Mouse (Mus musculus): Measurements from ENCODE around the gene Hypk. TPM values are rescaled to one million over a fixed set of nuclear protein-coding genes. Genes with fewer than 3 reads are reported as not detected.
A peak's percentile ranks its signal among the peaks of the same experiment; 100 is the strongest.
"Not testable (repeated sequence)": the region's sequence is repeated elsewhere in the genome, so short reads cannot be mapped to it uniquely, and the experiment has no call there.

The Hypk gene
- polyA plus RNA-seq, 1 experiment from 2014 or later, result 75.9 TPM

DNA sequence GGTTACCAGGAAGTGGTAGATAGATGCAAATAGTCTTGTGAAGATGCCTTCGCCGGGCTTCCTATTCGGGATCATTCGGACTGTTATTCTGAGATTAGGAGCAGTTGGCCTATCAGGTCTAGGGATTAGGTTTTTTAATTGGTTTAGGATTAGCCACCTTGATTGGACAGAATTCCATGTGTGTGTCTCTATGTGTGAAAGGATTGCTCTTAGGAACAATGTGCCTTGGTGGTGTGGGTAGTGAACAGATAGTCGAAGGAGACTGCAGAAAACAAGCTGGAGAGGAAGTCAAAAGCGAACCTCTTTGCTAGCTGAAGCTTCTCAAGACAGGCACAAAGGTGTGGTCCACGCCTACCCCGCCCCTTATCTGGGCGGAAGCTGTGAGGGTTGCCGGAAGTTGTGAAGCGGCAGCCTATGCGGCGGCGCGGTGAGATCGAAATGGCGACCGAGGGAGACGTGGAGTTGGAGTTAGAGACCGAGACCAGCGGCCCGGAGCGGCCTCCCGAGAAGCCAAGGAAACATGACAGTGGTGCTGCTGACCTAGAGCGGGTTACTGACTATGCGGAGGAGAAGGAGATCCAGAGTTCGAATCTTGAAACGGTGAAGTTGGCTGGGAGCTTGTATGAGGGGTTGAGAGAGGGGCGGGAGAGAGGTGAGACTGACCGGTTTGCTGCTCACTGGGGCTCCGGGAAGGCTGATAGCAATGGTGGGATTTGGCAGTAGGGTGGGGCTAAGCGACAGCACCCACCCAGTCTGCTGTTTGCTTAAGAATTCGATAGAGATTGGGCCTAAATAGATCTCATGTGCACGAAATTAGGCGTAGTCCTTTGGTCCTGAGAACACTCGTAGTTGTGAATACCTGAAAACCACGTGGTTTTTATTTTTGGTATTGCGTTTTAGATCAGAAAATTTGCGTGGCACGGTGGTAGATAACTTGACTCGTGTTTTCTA lies 3.9 kb downstream of the Hypk start, which contains the start of gene Serinc4:
TSS of gene Serinc4 (minus strand) at position 90 of the 951 bp plus-strand sequence.
- Histone ChIP-seq H3K4me1 (replicated peaks; ENCODE audit: control insufficient read depth, insufficient read depth) (no peaks in the 10 kb centered on the region), H3K4me3 (ENCODE audit: low read depth, low read length) (peak within 1 kb of the TSS; percentile 62), H3K27me3 (ENCODE audit: control insufficient read depth, insufficient read depth, low read length) (no peaks in the 10 kb centered on the region), H3K4me2 (replicated peaks; ENCODE audit: low read depth) (peak within 1 kb of the TSS; percentile 65), H3K27ac (replicated peaks) (peak within 1 kb of the TSS; percentile 82), H3K9me3 (ENCODE audit: control insufficient read depth, low read length) (no peaks in the 10 kb centered on the region), H3K9ac (ENCODE audit: low read length) (peak within 1 kb of the TSS; percentile 64), H3K36me3 (ENCODE audit: control insufficient read depth, insufficient read depth, low read length) (no peaks in the 10 kb centered on the region; the same call in 1 of the 2 replicates)
- ATAC-seq (ENCODE audit: low FRiP score, low TSS enrichment) (peak; percentile 90), DNase-seq (ENCODE audit: low spot score) (peak; percentile 91)
- TF ChIP-seq EP300 (optimal IDR thresholded peaks at IDR 0.05) (no peak), CTCF (IDR thresholded peaks at IDR 0.05; ENCODE audit: low read depth) (no peak)
- WGBS, result 3% methylated on average over 41 of the region's 41 CpGs

DNA sequence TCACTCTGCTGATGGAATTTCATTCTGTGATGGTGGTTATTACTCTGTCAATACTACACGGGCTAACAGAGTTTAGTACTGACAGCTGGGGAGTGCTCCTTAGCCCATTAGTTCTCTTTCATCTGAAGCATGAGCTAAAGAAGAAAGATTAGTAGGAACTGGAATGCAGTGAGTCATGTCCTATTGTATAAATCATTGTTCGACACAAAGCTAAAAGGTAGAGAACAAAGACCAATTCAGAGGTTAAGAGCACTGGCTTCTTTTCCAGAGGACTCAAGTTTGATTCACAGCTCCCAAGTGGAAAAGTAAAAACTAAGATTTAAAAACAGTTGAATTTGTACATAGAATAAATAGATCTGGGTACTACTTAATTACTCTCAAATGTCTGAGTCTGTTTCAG lies 7.0 kb downstream of the Hypk start:
- H3K4me3 ChIP-seq (ENCODE audit: low read depth, low read length), result no peak overlapping the region
- no peak overlapping the region for H3K27ac ChIP-seq (replicated peaks)
- H3K9ac ChIP-seq (ENCODE audit: low read length), result no peak overlapping the region
- no peaks in the 10 kb centered on the region for H3K27me3 ChIP-seq (ENCODE audit: control insufficient read depth, insufficient read depth, low read length)
- no peaks in the 10 kb centered on the region for H3K4me1 ChIP-seq (replicated peaks; ENCODE audit: control insufficient read depth, insufficient read depth)
- WGBS, result 43% methylated on average over 2 of the region's 2 CpGs
- no peaks in the 10 kb centered on the region for H3K9me3 ChIP-seq (ENCODE audit: control insufficient read depth, low read length)
- ATAC-seq (ENCODE audit: low FRiP score, low TSS enrichment) (no peak), DNase-seq (ENCODE audit: low spot score) (no peak)
- no peak overlapping the region for H3K4me2 ChIP-seq (replicated peaks; ENCODE audit: low read depth)
- H3K36me3 ChIP-seq (ENCODE audit: control insufficient read depth, insufficient read depth, low read length), result no peaks in the 10 kb centered on the region; the same call in 1 of the 2 replicates
- no peak for TF ChIP-seq EP300 (optimal IDR thresholded peaks at IDR 0.05)
- no peak for TF ChIP-seq CTCF (IDR thresholded peaks at IDR 0.05; ENCODE audit: low read depth)

DNA sequence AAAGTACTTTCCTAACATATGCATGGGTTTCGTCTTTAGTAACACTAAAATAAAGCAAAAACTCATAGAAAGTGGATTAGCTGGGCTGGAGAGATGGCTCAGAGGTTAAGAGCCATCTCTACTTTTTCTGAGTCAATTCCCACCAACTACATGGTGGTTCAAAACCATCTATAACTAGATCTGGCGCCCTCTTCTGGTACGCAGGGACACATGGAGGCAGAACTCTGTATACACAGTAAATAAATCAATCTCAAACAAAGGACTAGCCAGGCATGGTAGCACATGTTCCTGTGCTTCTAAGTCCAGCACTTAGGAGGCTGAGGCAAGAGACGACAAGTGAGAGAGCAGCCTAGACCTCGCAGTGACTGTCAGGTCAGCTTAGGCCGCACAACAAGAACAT lies 15.9 kb downstream of the Hypk start:
- ATAC-seq (ENCODE audit: low FRiP score, low TSS enrichment), result 0 out of 2 replicates have a peak, but pooled peaks have one; percentile 16
- not testable (repeated sequence) for H3K9ac ChIP-seq (ENCODE audit: low read length); DNase-seq (ENCODE audit: low spot score); H3K27me3 ChIP-seq (ENCODE audit: control insufficient read depth, insufficient read depth, low read length); H3K4me1 ChIP-seq (replicated peaks; ENCODE audit: control insufficient read depth, insufficient read depth); H3K36me3 ChIP-seq (ENCODE audit: control insufficient read depth, insufficient read depth, low read length); H3K4me2 ChIP-seq (replicated peaks; ENCODE audit: low read depth); H3K9me3 ChIP-seq (ENCODE audit: control insufficient read depth, low read length); H3K4me3 ChIP-seq (ENCODE audit: low read depth, low read length); H3K27ac ChIP-seq (replicated peaks)
- 60% methylated on average over 1 of the region's 6 CpGs for WGBS

DNA sequence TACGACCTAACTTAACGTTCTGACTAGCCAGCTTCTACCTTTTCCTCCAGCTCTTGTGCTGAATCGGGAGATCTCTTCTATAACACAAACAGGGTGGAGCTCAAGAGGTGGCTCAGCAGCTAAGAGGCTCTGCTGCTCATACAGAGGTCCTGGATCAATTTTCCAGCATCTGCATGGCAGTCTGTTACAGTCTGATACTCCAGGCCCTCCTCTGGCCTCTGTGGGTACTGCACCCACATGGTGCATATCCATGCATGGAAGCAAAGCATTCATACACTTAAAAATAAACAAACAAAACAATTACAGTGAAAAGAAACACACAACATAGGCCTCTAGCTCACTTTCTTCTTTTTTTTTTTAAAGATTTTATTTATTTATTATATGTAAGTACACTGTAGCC lies 19.7 kb downstream of the Hypk start:
- not testable (repeated sequence) for H3K4me2 ChIP-seq (replicated peaks; ENCODE audit: low read depth)

DNA sequence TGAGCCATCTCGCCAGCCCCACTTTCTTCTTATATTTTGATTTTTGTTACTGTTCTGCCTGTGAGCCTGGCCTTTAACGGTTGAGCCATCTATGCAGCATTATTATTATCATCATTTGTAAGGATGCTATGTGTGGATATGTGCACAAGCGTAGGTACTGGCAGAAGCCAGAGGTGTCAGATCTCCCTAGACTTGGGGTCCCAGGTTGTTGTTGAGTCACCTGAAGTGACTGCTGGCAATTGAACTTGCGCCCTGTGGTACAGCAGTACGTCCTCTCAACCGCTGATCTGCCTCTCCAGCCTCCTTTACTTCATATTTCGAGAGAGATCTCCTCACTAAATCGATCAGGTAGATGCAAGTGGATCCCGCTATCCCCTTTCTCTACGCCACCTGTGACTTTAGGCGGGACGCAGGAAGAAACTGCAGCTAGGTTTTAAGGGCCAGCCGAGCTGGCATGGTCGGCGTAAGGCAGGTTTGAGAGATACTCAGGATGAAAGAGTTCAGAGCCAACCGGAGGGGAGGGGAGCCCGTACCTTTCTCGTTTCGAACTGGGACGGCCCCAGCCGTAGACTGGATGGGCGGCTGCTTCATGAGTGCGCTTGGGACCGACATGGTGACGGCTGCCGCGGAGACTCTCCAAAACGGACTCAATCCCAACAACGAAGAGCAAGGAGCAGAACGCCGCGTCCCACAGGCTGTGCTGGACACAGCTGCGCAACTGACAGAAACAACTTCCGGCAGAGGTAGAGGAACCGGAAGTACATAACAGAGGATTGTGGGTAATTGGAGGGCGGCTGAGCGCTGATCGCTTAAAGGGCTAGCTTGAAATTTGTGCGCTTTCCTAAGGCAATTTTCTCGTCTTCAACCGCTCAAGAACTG lies 20.4 kb downstream of the Hypk start, which contains the start of gene Mfap1b:
TSS of gene Mfap1b (minus strand) at position 767 of the 879 bp plus-strand sequence.
- ATAC-seq (ENCODE audit: low FRiP score, low TSS enrichment) (peak; percentile 92), DNase-seq (ENCODE audit: low spot score) (peak; percentile 81)
- H3K27me3 ChIP-seq (ENCODE audit: control insufficient read depth, insufficient read depth, low read length); H3K4me1 ChIP-seq (replicated peaks; ENCODE audit: control insufficient read depth, insufficient read depth); H3K9me3 ChIP-seq (ENCODE audit: control insufficient read depth, low read length); H3K36me3 ChIP-seq (ENCODE audit: control insufficient read depth, insufficient read depth, low read length): not testable (repeated sequence)
- 0 out of 2 replicates have a peak within 1 kb of the TSS, but pooled peaks have one; percentile 49 for H3K27ac ChIP-seq (replicated peaks)
- peak within 1 kb of the TSS; percentile 57 for H3K4me3 ChIP-seq (ENCODE audit: low read depth, low read length)
- WGBS, result 5% methylated on average over 32 of the region's 41 CpGs
- H3K9ac ChIP-seq (ENCODE audit: low read length), result peak within 1 kb of the TSS; percentile 77
- H3K4me2 ChIP-seq (replicated peaks; ENCODE audit: low read depth), result peak within 1 kb of the TSS; percentile 51

More for the DNA sequence above, 19.7 kb downstream of the Hypk start:
- not testable (repeated sequence) for DNase-seq (ENCODE audit: low spot score); ATAC-seq (ENCODE audit: low FRiP score, low TSS enrichment); H3K36me3 ChIP-seq (ENCODE audit: control insufficient read depth, insufficient read depth, low read length); H3K9me3 ChIP-seq (ENCODE audit: control insufficient read depth, low read length); H3K9ac ChIP-seq (ENCODE audit: low read length); H3K27ac ChIP-seq (replicated peaks); H3K4me1 ChIP-seq (replicated peaks; ENCODE audit: control insufficient read depth, insufficient read depth); H3K4me3 ChIP-seq (ENCODE audit: low read depth, low read length); H3K27me3 ChIP-seq (ENCODE audit: control insufficient read depth, insufficient read depth, low read length)
- 92% methylated on average over 3 of the region's 3 CpGs for WGBS
